Mouse (Mus musculus) liver, embryonic 14.5 days (tissue): ENCODE measurements around the gene Gm37240.

ENCODE experiments used
- CTCF ChIP-seq: IDR thresholded peaks from 2 replicates; pipeline ENCODE4 v1.5.1; 2016; ENCODE audit warnings: antibody characterized with exemption, low read depth, control low read depth
- EP300 ChIP-seq: IDR thresholded peaks from 2 replicates; pipeline ENCODE4 v1.6.1; 2016; ENCODE audit warnings: antibody characterized with exemption, low read depth

DNA sequence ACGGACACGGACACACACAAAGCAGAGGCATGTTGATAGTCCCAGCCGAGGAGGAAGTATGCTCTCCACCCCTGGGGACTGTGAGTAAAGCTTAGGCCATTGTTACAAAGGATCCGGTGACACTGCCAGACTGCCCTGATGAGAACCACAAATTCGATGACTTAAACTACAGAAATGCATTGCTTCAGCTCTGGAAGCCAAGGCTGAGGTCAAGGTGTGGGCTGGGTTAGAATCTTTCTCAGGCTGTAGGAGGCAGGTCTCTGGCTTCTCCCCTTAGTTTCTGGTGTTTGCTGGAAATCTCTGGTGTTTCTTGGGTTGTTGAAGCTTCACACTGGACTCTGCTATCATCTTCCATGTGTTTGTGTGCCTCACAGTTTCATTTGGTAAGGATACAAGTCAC lies 42.4 kb upstream of the Gm37240 start:
- TF ChIP-seq CTCF (no peak), EP300 (no peak)
